Mouse (Mus musculus): ENCODE results near the gene Racgap1. TPM values are rescaled to one million over a fixed set of nuclear protein-coding genes. Genes with fewer than 3 reads are reported as not detected.

The Racgap1 gene
- polyA plus RNA-seq, 1 experiment: 2.6 TPM

DNA sequence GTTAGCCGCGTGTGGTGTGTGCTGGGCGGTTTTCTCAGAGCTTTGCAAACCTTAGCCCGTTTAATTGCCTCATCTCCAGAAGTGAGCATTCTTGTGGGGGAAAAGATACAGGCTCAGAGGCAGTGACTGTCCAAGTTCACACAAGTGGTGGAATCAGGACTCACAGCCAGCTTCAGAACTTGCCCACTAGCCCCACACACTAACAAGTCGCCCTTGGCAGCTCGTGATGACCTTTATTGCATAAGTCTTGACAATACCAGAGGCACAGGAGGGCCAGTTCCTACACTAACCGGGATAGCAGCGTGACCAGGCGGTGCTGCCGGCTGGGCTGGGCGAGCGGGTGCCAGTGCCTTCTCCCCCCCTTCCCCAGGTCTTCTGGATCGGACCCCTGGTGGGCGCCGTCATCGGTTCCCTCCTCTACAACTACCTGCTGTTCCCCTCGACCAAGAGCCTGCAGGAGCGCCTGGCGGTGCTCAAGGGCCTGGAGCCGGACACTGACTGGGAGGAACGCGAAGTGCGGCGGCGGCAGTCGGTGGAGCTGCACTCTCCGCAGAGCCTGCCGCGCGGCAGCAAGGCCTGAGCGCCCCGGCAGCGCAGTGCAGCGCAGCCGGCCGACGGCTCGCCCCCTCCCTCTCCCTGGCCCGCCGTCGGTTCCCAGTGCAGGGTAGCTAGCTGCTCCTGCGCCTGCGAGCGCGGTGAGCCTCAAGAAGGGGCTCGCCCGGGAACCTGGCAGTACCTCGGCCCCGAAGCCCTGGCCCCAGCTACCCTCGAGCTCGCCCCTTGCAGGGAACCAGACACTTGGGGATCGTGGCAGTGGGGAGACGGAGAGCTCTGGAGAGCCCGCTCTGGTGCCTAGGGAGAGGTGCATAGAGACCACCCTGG is 67.8 kb downstream of the Racgap1 start:
- H3K4me1 ChIP-seq (ENCODE audit: control insufficient read depth, insufficient read depth, low read length): peaks cover 7% of the 10 kb centered on the region
- DNase-seq: peak; percentile 45
- H3K36me3 ChIP-seq (ENCODE audit: control insufficient read depth, insufficient read depth, low read length): no peaks in the 10 kb centered on the region
- H3K27ac ChIP-seq (ENCODE audit: insufficient read depth, low read depth, low read length): peak overlapping the region; percentile 18; the same call in 1 of the 2 replicates
- H3K27me3 ChIP-seq (replicated peaks; ENCODE audit: control insufficient read depth, insufficient read depth, low read length): no peaks in the 10 kb centered on the region
- TF ChIP-seq CTCF (conservative IDR thresholded peaks at IDR 0.05; ENCODE audit: insufficient read depth, insufficient read length, low read depth, low read length): no peak
- TF ChIP-seq POLR2A (IDR thresholded peaks at IDR 0.05; ENCODE audit: low read depth, low read length): no peak
- H3K4me3 ChIP-seq (ENCODE audit: insufficient read depth, low read depth, low read length): peak overlapping the region; percentile 38
- 8% methylated on average over 54 of the region's 54 CpGs for WGBS

DNA sequence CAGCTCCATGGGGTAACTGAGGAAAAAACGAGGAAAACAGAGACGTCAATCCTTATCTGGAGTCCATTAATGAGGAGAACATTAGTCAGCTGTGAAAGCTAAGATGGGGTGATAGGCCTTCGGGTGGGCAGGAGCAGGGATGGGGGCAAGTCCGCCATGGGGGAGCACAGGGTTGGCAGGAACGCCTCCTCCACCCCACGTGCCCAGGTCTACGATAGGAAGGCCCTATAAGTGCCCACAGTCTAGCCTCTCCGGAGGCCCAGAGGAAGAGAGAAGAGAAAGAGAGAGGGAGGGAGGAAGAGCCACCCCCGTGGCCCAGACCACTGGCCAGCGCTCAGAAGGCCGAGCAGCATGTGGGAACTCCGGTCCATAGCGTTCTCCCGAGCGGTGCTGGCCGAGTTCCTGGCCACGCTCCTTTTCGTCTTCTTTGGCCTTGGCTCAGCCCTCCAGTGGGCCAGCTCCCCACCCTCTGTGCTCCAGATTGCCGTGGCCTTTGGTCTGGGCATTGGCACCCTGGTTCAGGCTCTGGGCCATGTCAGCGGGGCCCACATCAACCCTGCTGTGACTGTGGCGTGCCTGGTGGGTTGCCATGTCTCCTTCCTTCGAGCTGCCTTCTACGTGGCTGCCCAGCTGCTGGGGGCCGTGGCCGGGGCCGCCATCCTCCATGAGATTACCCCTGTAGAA is 72.5 kb downstream of the Racgap1 start, which contains the start of gene Aqp2:
Gene Aqp2 (plus strand): TSS at position 254 of the 684 bp plus-strand sequence.
- Histone ChIP-seq H3K27me3 (replicated peaks; ENCODE audit: control insufficient read depth, insufficient read depth, low read length) (no peaks in the 10 kb centered on the region), H3K27ac (ENCODE audit: insufficient read depth, low read depth, low read length) (peak within 1 kb of the TSS; percentile 73), H3K4me1 (ENCODE audit: control insufficient read depth, insufficient read depth, low read length) (no peaks in the 10 kb centered on the region), H3K4me3 (ENCODE audit: insufficient read depth, low read depth, low read length) (peak within 1 kb of the TSS; percentile 31), H3K36me3 (ENCODE audit: control insufficient read depth, insufficient read depth, low read length) (no peaks in the 10 kb centered on the region)
- WGBS: 77% methylated on average over 26 of the region's 26 CpGs
- TF ChIP-seq POLR2A (IDR thresholded peaks at IDR 0.05; ENCODE audit: low read depth, low read length) (no peak), CTCF (conservative IDR thresholded peaks at IDR 0.05; ENCODE audit: insufficient read depth, insufficient read length, low read depth, low read length) (no peak)
- DNase-seq: peak; percentile 29

Other genes starting within 250 kb of the Racgap1 start
- 3.1 and 3.9 TPM in 2 replicates for gene Nckap5l, start 193.9 kb downstream of the Racgap1 start, polyA plus RNA-seq (2012; rRNA removed)
- 5.8 and 7.0 TPM in 2 replicates for gene Bcdin3d, start 176.9 kb downstream of the Racgap1 start, polyA plus RNA-seq (2012; rRNA removed)
- gene Faim2, start 123.5 kb downstream of the Racgap1 start, polyA plus RNA-seq (2012; rRNA removed): 0.43 and 1.3 TPM in 2 replicates
- 741 and 818 TPM in 2 replicates for gene Aqp2, start 72.6 kb downstream of the Racgap1 start, polyA plus RNA-seq (2012; rRNA removed)
- gene Aqp5, start 60.9 kb downstream of the Racgap1 start, polyA plus RNA-seq (2012; rRNA removed): 0.66 and 1.6 TPM in 2 replicates
- gene Aqp6, start 50.3 kb downstream of the Racgap1 start, polyA plus RNA-seq (2012; rRNA removed): 97.9 and 124 TPM in 2 replicates
- 0.34 and 0.37 TPM in 2 replicates for gene Asic1, start 18.7 kb upstream of the Racgap1 start, polyA plus RNA-seq (2012; rRNA removed)
- 27.7 and 29.5 TPM in 2 replicates for gene Smarcd1, start 50.5 kb upstream of the Racgap1 start, polyA plus RNA-seq (2012; rRNA removed)
- 0.58 TPM in 1 of 2 replicates, not detected in the other for gene Gm17349, start 53.8 kb upstream of the Racgap1 start, polyA plus RNA-seq (2012; rRNA removed)
- 427 and 506 TPM in 2 replicates for gene Gpd1, start 65.9 kb upstream of the Racgap1 start, polyA plus RNA-seq (2012; rRNA removed)
- gene Cox14, start 74.0 kb upstream of the Racgap1 start, polyA plus RNA-seq (2012; rRNA removed): 263 and 269 TPM in 2 replicates
- gene Cers5, start 121.2 kb upstream of the Racgap1 start, polyA plus RNA-seq (2012; rRNA removed): 28.7 and 31.8 TPM in 2 replicates
- gene Lima1, start 223.8 kb upstream of the Racgap1 start, polyA plus RNA-seq (2012; rRNA removed): 29.9 and 32.7 TPM in 2 replicates